Mouse (Mus musculus): ENCODE data around the gene Rdh1. TPM values are rescaled to one million over a fixed set of nuclear protein-coding genes. Genes with fewer than 3 reads are reported as not detected.

Rdh1 gene
- 0.25 and 0.56 TPM in 2 replicates for polyA plus RNA-seq (2012; rRNA removed)

DNA sequence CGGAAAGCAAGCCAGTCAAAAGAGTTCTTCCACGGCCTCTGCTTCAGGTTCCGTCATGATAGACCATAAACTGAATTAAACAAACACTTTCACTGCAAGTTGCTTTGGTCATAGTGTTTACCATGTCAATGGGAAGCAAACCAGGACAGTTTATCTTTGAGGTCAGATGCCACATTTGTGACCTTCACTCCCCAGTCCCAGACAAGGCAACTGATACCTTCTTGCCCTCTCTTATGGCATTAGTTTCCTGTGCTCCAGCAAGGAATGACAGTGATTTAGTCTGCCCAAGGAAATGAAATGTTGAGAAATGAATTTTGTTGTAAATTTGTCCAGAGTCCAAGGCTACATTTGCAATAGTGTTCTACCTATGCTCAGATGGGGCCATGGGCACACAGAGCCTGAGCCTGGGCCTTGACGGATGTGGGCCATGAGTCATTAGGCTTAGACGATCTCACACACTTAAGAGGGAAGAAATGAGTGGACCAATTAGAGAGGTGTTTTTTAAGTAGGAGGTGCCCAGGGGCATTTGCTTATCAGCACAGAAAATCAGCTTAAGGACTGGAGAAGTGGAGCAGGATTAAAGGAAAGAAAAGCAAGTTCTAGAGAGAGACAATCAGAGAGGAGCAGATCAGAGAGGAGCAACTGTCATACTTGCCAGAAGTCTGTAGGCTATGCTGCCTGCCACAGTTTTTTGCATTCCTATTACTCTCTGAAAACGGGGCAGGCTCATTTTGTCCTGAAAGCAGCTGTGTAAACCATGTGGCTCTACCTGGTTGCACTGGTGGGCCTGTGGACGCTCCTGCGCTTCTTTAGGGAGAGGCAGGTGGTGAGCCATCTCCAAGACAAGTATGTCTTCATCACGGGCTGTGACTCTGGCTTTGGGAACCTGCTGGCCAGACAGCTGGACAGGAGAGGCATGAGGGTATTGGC lies at the start of gene Rdh1, which contains the start of gene Rdh16f1:
Gene Rdh1, plus strand, starts transcription at position 541 of the 930 bp plus-strand sequence.
Gene Rdh16f1, plus strand, starts transcription at position 607 of the 930 bp plus-strand sequence.
- no peak within 1 kb of the TSS for H3K27ac ChIP-seq (ENCODE audit: insufficient read depth, low read length)
- TF ChIP-seq POLR2A (IDR thresholded peaks at IDR 0.05; ENCODE audit: low read depth, low read length), result no peak
- TF ChIP-seq CTCF (IDR thresholded peaks at IDR 0.05; ENCODE audit: extremely low read depth, insufficient read depth, insufficient read length, insufficient replicate concordance), result no peak

GRCm38 (mm10) chr10:127710331-127710730 lies 49.2 kb upstream of the Rdh1 start:
- H3K36me3 ChIP-seq (ENCODE audit: control insufficient read depth, insufficient read depth, low read length), result no peaks in the 10 kb centered on the region
- H3K27me3 ChIP-seq (ENCODE audit: control insufficient read depth, insufficient read depth, low read length), result no peaks in the 10 kb centered on the region
- 85% methylated on average over 13 of the region's 13 CpGs for WGBS
- no peak for DNase-seq (ENCODE audit: low read depth in 1 of 2, low spot score in 2 of 2)
- no peak overlapping the region for H3K4me3 ChIP-seq (ENCODE audit: extremely low read depth, insufficient read depth, insufficient read length)
- no peak overlapping the region for H3K27ac ChIP-seq (ENCODE audit: insufficient read depth, low read length)
- H3K4me1 ChIP-seq (ENCODE audit: control insufficient read depth, insufficient read depth, insufficient read length), result no peaks in the 10 kb centered on the region
- no peak for TF ChIP-seq POLR2A (IDR thresholded peaks at IDR 0.05; ENCODE audit: low read depth, low read length)
- TF ChIP-seq CTCF (IDR thresholded peaks at IDR 0.05; ENCODE audit: extremely low read depth, insufficient read depth, insufficient read length, insufficient replicate concordance), result no peak

More for the DNA sequence above, at the start of gene Rdh1, which contains the start of gene Rdh16f1:
- 77% methylated on average over 9 of the region's 9 CpGs for WGBS
- Histone ChIP-seq H3K4me3 (ENCODE audit: extremely low read depth, insufficient read depth, insufficient read length) (no peak within 1 kb of the TSS), H3K4me1 (ENCODE audit: control insufficient read depth, insufficient read depth, insufficient read length) (no peaks in the 10 kb centered on the region), H3K36me3 (ENCODE audit: control insufficient read depth, insufficient read depth, low read length) (no peaks in the 10 kb centered on the region), H3K27me3 (ENCODE audit: control insufficient read depth, insufficient read depth, low read length) (no peaks in the 10 kb centered on the region)
- DNase-seq (ENCODE audit: low read depth in 1 of 2, low spot score in 2 of 2), result peak in 1 of 2 experiments; percentile 1

DNA sequence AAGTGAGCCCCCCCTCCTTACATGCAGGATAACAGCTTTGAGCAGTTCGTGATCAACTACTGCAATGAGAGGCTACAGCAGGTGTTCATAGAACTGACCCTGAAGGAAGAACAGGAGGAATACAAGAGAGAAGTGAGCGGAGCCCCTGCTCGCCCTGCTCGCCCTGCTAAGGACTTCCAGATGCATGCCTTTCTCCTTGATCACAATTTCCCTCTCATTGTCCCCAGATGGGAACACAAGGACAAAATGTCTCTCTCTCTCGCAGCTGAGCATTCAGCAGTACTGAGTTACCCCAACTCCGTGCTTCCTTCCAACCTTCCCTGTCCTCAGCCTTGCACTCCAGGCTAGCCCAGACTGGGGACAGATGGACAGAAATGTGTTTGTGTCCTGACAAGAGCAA lies 46.8 kb upstream of the Rdh1 start:
- Histone ChIP-seq H3K27ac (ENCODE audit: insufficient read depth, low read length) (no peak overlapping the region), H3K4me3 (ENCODE audit: extremely low read depth, insufficient read depth, insufficient read length) (no peak overlapping the region), H3K36me3 (ENCODE audit: control insufficient read depth, insufficient read depth, low read length) (no peaks in the 10 kb centered on the region), H3K4me1 (ENCODE audit: control insufficient read depth, insufficient read depth, insufficient read length) (no peaks in the 10 kb centered on the region), H3K27me3 (ENCODE audit: control insufficient read depth, insufficient read depth, low read length) (no peaks in the 10 kb centered on the region)
- DNase-seq (ENCODE audit: low read depth in 1 of 2, low spot score in 2 of 2), result no peak
- TF ChIP-seq CTCF (IDR thresholded peaks at IDR 0.05; ENCODE audit: extremely low read depth, insufficient read depth, insufficient read length, insufficient replicate concordance), result no peak
- no peak for TF ChIP-seq POLR2A (IDR thresholded peaks at IDR 0.05; ENCODE audit: low read depth, low read length)
- WGBS, result 87% methylated on average over 6 of the region's 6 CpGs

DNA sequence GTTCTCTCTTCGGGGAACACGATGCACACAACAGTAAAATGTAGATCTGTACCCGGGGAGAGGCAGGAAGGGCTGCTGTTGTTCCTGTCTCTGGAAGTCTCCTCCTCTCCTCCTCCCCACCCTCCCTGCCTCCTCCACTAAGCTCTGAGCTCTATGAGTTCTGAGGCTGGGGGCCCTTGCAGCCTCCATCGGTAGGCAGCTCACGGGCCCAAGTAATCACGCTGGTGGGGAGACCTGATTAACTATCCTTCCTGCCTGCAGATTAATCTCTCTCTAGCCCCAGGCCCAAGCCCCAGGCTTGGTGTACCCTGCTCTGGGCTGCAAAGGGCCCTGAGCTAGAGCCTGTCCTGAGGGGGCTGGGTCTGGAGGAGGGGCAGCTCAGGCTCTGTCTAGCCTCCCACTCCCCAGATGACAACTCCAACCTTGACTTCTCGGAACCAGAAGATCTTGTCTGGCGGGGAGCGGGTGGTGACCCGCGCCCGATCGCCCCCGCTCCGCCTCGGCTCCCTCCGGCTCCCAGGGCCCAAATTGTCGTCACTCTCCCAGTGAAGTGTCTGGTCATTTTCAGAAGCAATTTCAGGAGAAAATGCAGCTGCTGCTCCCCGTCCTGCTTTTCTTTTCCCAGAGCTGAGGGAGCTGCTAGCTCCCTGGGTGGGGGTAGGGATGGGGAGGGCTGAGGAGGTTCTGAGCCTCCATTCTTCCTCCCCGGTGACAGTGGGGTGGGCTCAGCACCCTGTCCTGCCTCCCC lies 37.7 kb upstream of the Rdh1 start:
- Histone ChIP-seq H3K27me3 (ENCODE audit: control insufficient read depth, insufficient read depth, low read length) (no peaks in the 10 kb centered on the region), H3K27ac (ENCODE audit: insufficient read depth, low read length) (peak overlapping the region; percentile 61), H3K36me3 (ENCODE audit: control insufficient read depth, insufficient read depth, low read length) (no peaks in the 10 kb centered on the region), H3K4me1 (ENCODE audit: control insufficient read depth, insufficient read depth, insufficient read length) (no peaks in the 10 kb centered on the region), H3K4me3 (ENCODE audit: extremely low read depth, insufficient read depth, insufficient read length) (no peak overlapping the region)
- 57% methylated on average over 20 of the region's 20 CpGs for WGBS
- TF ChIP-seq CTCF (IDR thresholded peaks at IDR 0.05; ENCODE audit: extremely low read depth, insufficient read depth, insufficient read length, insufficient replicate concordance), result no peak
- no peak for TF ChIP-seq POLR2A (IDR thresholded peaks at IDR 0.05; ENCODE audit: low read depth, low read length)
- no peak for DNase-seq (ENCODE audit: low read depth in 1 of 2, low spot score in 2 of 2)

GRCm38 (mm10) chr10:127724178-127724577 lies 35.3 kb upstream of the Rdh1 start, which contains the start of gene Tac2:
TSS of gene Tac2 (plus strand) at chr10:127724478.
- no peak within 1 kb of the TSS for H3K27ac ChIP-seq (ENCODE audit: insufficient read depth, low read length)
- WGBS, result 81% methylated on average over 3 of the region's 3 CpGs
- H3K36me3 ChIP-seq (ENCODE audit: control insufficient read depth, insufficient read depth, low read length), result no peaks in the 10 kb centered on the region
- no peak within 1 kb of the TSS for H3K4me3 ChIP-seq (ENCODE audit: extremely low read depth, insufficient read depth, insufficient read length)
- DNase-seq (ENCODE audit: low read depth in 1 of 2, low spot score in 2 of 2), result no peak
- TF ChIP-seq POLR2A (IDR thresholded peaks at IDR 0.05; ENCODE audit: low read depth, low read length) (no peak), CTCF (IDR thresholded peaks at IDR 0.05; ENCODE audit: extremely low read depth, insufficient read depth, insufficient read length, insufficient replicate concordance) (no peak)
- H3K4me1 ChIP-seq (ENCODE audit: control insufficient read depth, insufficient read depth, insufficient read length), result no peaks in the 10 kb centered on the region
- H3K27me3 ChIP-seq (ENCODE audit: control insufficient read depth, insufficient read depth, low read length), result no peaks in the 10 kb centered on the region

DNA sequence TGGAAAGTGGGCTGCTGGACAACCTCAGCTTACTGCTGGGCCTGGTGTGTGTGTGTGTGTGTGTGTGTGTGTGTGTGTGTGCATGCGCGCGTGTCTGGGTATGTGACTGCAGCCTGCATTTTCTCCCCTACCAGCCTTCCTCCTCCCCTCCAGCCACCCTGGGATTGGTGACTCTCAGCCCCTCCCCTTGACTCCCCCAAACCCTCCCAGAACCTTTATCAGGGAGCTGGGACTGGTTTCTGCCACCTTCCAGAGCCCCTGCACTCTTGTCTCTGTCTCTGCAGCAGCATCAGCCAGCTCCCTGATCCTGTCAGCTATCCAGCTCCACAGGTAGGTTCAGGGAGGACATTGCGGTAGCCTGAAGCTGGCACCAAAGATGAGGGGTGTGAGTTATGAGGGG lies 34.4 kb upstream of the Rdh1 start:
- no peak for DNase-seq (ENCODE audit: low read depth in 1 of 2, low spot score in 2 of 2)
- WGBS, result 81% methylated on average over 4 of the region's 4 CpGs
- H3K4me3 ChIP-seq (ENCODE audit: extremely low read depth, insufficient read depth, insufficient read length), result no peak overlapping the region
- no peaks in the 10 kb centered on the region for H3K27me3 ChIP-seq (ENCODE audit: control insufficient read depth, insufficient read depth, low read length)
- no peak overlapping the region for H3K27ac ChIP-seq (ENCODE audit: insufficient read depth, low read length)
- TF ChIP-seq CTCF (IDR thresholded peaks at IDR 0.05; ENCODE audit: extremely low read depth, insufficient read depth, insufficient read length, insufficient replicate concordance), result no peak
- no peak for TF ChIP-seq POLR2A (IDR thresholded peaks at IDR 0.05; ENCODE audit: low read depth, low read length)
- no peaks in the 10 kb centered on the region for H3K36me3 ChIP-seq (ENCODE audit: control insufficient read depth, insufficient read depth, low read length)
- H3K4me1 ChIP-seq (ENCODE audit: control insufficient read depth, insufficient read depth, insufficient read length), result no peaks in the 10 kb centered on the region

All from spleen, adult 2 months (tissue).